Mouse (Mus musculus): ENCODE data around the gene Uchl3. TPM values are rescaled to one million over a fixed set of nuclear protein-coding genes. Genes with fewer than 3 reads are reported as not detected.

Gene Uchl3
- polyA plus RNA-seq, 1 experiment from 2014 or later, result 164 TPM

DNA sequence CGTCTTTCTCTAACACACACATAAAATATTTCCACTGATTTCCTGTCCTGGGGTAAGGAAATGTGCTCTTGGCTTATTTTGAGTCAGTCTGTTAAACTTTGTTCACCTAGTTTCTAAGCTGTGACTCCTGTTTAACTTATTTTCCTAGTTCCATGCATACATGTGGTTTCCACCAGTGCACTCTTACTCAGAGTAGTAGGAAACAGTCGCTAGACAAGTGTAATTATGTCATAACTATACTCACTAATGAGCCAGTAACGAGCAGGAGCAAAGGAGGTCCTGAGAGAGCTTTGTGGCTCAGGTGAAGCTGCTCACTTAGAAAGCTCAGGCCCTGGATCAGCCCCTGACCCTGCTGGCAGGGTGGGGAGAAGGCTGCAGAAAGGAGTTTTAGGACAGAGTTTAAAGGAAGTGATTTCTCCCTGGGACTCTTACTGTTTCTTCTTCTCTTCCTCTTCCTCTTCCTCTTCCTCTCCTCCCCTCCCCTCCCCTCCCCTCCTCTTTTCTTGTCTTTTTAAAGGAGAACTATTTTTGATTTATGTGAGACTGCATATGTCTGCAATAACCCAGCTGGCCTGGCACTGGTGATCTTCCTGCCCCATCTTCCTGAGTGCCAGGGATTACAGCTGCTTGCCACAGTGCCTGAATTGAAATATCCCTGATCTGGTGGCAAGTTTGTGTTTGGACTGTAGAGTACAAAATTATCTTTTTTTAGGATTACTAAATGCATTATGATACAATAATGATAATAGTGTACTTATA lies 8.1 kb downstream of the Uchl3 start:
- Histone ChIP-seq H3K9me3 (ENCODE audit: control insufficient read depth, low read length) (no peaks in the 10 kb centered on the region), H3K4me3 (ENCODE audit: low read length) (no peak overlapping the region), H3K36me3 (ENCODE audit: control insufficient read depth, insufficient read depth, low read length) (no peaks in the 10 kb centered on the region), H3K27ac (ENCODE audit: low read length) (no peak overlapping the region), H3K4me2 (ENCODE audit: low read depth, low read length) (no peak overlapping the region), H3K27me3 (replicated peaks; ENCODE audit: control insufficient read depth, insufficient read depth, low read length) (no peaks in the 10 kb centered on the region), H3K9ac (ENCODE audit: low read depth, low read length) (no peak overlapping the region), H3K4me1 (ENCODE audit: control insufficient read depth, insufficient read depth, low read length) (no peaks in the 10 kb centered on the region)
- WGBS, result 64% methylated on average over 3 of the region's 3 CpGs
- ATAC-seq, result no peak

DNA sequence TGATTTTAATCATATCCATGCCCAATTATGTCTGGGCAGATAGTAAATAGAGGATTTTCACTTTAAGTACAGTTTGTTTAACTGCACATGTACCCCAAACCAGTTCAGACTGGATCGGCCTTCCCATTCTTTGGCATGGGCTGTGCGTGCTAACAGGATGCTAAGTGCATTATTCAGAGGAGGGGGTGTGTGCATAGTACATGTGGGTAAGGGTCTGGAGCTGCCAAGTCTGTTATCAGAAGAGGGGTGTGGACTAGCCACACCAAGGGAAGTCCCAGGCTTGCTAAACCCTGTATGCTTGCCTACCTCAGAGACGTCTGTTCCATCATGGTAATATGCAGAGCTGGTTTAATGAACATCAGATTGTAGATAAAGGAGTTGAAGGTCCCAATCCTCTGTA lies 10.5 kb downstream of the Uchl3 start:
- Histone ChIP-seq H3K4me2 (ENCODE audit: low read depth, low read length) (no peak overlapping the region), H3K27me3 (replicated peaks; ENCODE audit: control insufficient read depth, insufficient read depth, low read length) (no peaks in the 10 kb centered on the region), H3K9ac (ENCODE audit: low read depth, low read length) (no peak overlapping the region), H3K9me3 (ENCODE audit: control insufficient read depth, low read length) (no peaks in the 10 kb centered on the region), H3K36me3 (ENCODE audit: control insufficient read depth, insufficient read depth, low read length) (0 out of 2 replicates have a peak, but pooled peaks cover 3% of the 10 kb centered on the region), H3K4me1 (ENCODE audit: control insufficient read depth, insufficient read depth, low read length) (no peaks in the 10 kb centered on the region), H3K27ac (ENCODE audit: low read length) (no peak overlapping the region), H3K4me3 (ENCODE audit: low read length) (no peak overlapping the region)
- ATAC-seq, result no peak
- WGBS, result 86% methylated on average over 3 of the region's 3 CpGs

DNA sequence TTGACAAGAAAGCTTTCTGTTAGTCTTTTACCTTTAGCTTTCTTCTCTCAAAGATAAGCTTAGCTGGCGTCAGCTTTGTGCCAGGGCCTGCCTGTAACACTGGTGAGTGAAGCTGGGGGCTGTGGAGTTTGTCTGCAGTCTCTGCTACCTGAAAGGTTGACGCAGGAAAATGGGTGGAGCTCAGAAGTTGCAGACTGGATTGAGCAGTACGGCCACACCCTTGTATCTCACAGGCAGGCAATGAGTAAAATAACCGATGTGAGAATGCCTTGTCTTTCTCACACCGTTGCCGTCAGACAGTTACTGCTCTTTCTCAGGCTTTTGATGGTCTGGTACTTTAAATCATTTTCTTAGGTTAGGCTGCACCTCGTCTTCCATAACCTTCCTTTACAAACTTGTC lies 12.3 kb downstream of the Uchl3 start:
- Histone ChIP-seq H3K27me3 (replicated peaks; ENCODE audit: control insufficient read depth, insufficient read depth, low read length) (no peaks in the 10 kb centered on the region), H3K4me1 (ENCODE audit: control insufficient read depth, insufficient read depth, low read length) (no peaks in the 10 kb centered on the region), H3K9ac (ENCODE audit: low read depth, low read length) (no peak overlapping the region), H3K4me2 (ENCODE audit: low read depth, low read length) (no peak overlapping the region), H3K27ac (ENCODE audit: low read length) (no peak overlapping the region), H3K36me3 (ENCODE audit: control insufficient read depth, insufficient read depth, low read length) (0 out of 2 replicates have a peak, but pooled peaks cover 3% of the 10 kb centered on the region), H3K4me3 (ENCODE audit: low read length) (no peak overlapping the region), H3K9me3 (ENCODE audit: control insufficient read depth, low read length) (no peaks in the 10 kb centered on the region)
- 82% methylated on average over 7 of the region's 7 CpGs for WGBS
- no peak for ATAC-seq

DNA sequence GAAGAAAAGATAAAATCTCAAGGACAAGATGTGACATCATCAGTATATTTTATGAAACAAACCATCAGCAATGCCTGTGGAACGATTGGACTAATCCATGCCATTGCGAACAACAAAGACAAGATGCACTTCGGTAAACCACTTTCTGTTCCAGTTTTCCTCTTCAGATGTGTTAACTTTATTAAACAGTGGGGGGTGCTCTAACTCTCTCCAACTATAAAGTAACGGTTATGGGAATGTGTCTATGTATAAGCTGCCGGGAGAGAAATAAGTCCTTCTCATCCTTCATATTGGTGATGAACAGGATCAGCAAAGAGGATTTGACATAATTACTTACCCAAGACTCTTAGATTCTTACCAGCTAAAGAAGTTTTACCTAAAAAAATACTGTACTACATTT lies 12.8 kb downstream of the Uchl3 start:
- Histone ChIP-seq H3K4me2 (ENCODE audit: low read depth, low read length) (no peak overlapping the region), H3K4me1 (ENCODE audit: control insufficient read depth, insufficient read depth, low read length) (no peaks in the 10 kb centered on the region), H3K9me3 (ENCODE audit: control insufficient read depth, low read length) (no peaks in the 10 kb centered on the region), H3K9ac (ENCODE audit: low read depth, low read length) (no peak overlapping the region), H3K27ac (ENCODE audit: low read length) (no peak overlapping the region), H3K4me3 (ENCODE audit: low read length) (no peak overlapping the region), H3K36me3 (ENCODE audit: control insufficient read depth, insufficient read depth, low read length) (0 out of 2 replicates have a peak, but pooled peaks cover 3% of the 10 kb centered on the region), H3K27me3 (replicated peaks; ENCODE audit: control insufficient read depth, insufficient read depth, low read length) (no peaks in the 10 kb centered on the region)
- ATAC-seq, result no peak
- 86% methylated on average over 5 of the region's 5 CpGs for WGBS

DNA sequence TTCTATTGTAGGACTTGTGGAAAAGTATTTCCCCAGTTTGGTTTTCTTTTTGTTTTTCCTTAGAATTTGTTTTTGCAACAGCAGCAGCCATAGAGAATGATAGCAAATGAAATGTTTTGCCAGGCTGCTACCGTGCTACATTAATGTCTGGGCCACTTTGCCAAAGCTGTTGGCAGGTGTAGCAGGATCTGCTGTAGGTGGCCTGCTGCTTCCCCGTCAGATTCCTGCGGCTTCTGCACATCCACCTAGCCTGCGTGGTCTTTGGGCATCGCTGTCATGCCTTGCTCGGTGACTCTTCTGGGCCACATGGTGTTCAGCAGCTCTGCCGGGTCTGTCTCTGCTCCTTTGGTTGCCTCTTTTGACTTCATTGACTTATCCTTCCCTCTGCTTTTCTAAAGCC lies 14.9 kb downstream of the Uchl3 start:
- 96% methylated on average over 7 of the region's 7 CpGs for WGBS
- Histone ChIP-seq H3K4me1 (ENCODE audit: control insufficient read depth, insufficient read depth, low read length) (no peaks in the 10 kb centered on the region), H3K4me2 (ENCODE audit: low read depth, low read length) (no peak overlapping the region), H3K9me3 (ENCODE audit: control insufficient read depth, low read length) (no peaks in the 10 kb centered on the region), H3K4me3 (ENCODE audit: low read length) (no peak overlapping the region), H3K9ac (ENCODE audit: low read depth, low read length) (no peak overlapping the region), H3K27me3 (replicated peaks; ENCODE audit: control insufficient read depth, insufficient read depth, low read length) (no peaks in the 10 kb centered on the region), H3K27ac (ENCODE audit: low read length) (no peak overlapping the region), H3K36me3 (ENCODE audit: control insufficient read depth, insufficient read depth, low read length) (0 out of 2 replicates have a peak, but pooled peaks cover 3% of the 10 kb centered on the region)
- no peak for ATAC-seq

DNA sequence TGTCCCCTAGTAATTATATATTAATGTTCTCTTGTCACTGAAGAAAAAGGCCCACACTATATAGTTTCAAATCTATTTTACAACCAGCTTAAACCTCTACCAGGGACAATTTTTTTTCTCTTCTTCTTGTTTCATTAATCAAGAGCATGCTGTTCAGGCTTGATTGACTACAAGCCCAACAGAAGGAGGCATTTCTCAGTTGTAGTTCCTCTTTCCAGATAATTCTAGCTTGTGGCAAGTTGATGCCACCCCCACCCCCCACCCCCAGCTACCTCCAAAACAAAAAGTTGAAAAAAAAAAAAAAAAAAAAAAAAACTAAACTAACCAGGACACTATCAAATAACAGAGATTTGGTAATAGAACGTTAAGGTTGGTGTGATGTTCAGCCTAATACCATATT lies 18.5 kb downstream of the Uchl3 start:
- no peak for ATAC-seq
- Histone ChIP-seq H3K4me2 (ENCODE audit: low read depth, low read length) (no peak overlapping the region), H3K4me3 (ENCODE audit: low read length) (no peak overlapping the region), H3K9me3 (ENCODE audit: control insufficient read depth, low read length) (no peaks in the 10 kb centered on the region), H3K27me3 (replicated peaks; ENCODE audit: control insufficient read depth, insufficient read depth, low read length) (no peaks in the 10 kb centered on the region), H3K27ac (ENCODE audit: low read length) (no peak overlapping the region), H3K36me3 (ENCODE audit: control insufficient read depth, insufficient read depth, low read length) (0 out of 2 replicates have a peak, but pooled peaks cover 3% of the 10 kb centered on the region), H3K9ac (ENCODE audit: low read depth, low read length) (no peak overlapping the region), H3K4me1 (ENCODE audit: control insufficient read depth, insufficient read depth, low read length) (no peaks in the 10 kb centered on the region)
- WGBS, result 92% methylated on average over 1 of the region's 1 CpGs

DNA sequence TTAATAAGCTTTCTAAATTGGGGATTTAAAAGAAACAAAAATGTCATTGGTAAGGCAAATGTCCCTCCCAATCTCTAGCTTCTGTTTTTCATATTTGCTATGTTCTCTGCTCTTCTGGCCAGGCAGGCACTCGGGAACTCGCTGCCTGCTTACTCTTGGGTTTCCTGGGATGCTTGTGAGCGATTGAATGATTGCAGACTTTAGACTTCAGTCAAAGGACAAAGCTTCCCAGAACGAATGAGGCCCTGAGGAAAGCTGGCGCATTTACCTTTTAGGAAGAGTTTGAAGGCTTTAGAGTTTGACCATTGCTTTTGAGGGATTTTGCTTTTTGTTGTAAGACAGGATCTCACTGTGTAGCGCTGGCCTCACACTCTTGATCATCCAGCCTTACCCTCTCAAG lies 33.9 kb downstream of the Uchl3 start:
- H3K36me3 ChIP-seq (ENCODE audit: control insufficient read depth, insufficient read depth, low read length), result no peaks in the 10 kb centered on the region
- no peak overlapping the region for H3K4me3 ChIP-seq (ENCODE audit: low read length)
- no peaks in the 10 kb centered on the region for H3K9me3 ChIP-seq (ENCODE audit: control insufficient read depth, low read length)
- WGBS, result 87% methylated on average over 6 of the region's 6 CpGs
- no peak for ATAC-seq
- no peaks in the 10 kb centered on the region for H3K27me3 ChIP-seq (replicated peaks; ENCODE audit: control insufficient read depth, insufficient read depth, low read length)
- H3K27ac ChIP-seq (ENCODE audit: low read length), result no peak overlapping the region
- H3K4me1 ChIP-seq (ENCODE audit: control insufficient read depth, insufficient read depth, low read length), result no peaks in the 10 kb centered on the region
- H3K4me2 ChIP-seq (ENCODE audit: low read depth, low read length), result no peak overlapping the region
- no peak overlapping the region for H3K9ac ChIP-seq (ENCODE audit: low read depth, low read length)

DNA sequence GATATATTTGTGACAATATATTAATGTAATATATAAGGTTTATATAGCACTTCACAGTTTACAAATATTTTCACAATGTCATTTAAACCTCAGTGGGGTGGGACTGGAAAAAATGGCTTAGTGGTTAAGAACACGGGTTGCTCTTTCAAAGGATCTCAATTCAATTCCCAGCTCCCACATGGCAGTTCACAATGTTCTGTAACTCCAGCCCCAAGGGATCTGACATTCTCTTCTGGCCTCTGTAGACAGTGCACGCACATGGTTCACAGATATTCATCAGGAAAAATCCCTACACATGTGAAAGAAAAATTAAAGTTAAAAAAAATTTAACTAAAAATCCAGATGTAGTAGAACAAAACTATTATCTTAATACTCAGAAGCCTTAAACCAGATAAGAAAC lies 34.6 kb downstream of the Uchl3 start:
- WGBS, result 88% methylated on average over 2 of the region's 2 CpGs
- Histone ChIP-seq H3K27ac (ENCODE audit: low read length) (no peak overlapping the region), H3K4me2 (ENCODE audit: low read depth, low read length) (no peak overlapping the region), H3K36me3 (ENCODE audit: control insufficient read depth, insufficient read depth, low read length) (peaks cover 2% of the 10 kb centered on the region; the same call in 1 of the 2 replicates), H3K9me3 (ENCODE audit: control insufficient read depth, low read length) (no peaks in the 10 kb centered on the region), H3K27me3 (replicated peaks; ENCODE audit: control insufficient read depth, insufficient read depth, low read length) (no peaks in the 10 kb centered on the region), H3K4me1 (ENCODE audit: control insufficient read depth, insufficient read depth, low read length) (no peaks in the 10 kb centered on the region), H3K9ac (ENCODE audit: low read depth, low read length) (no peak overlapping the region), H3K4me3 (ENCODE audit: low read length) (no peak overlapping the region)
- no peak for ATAC-seq

DNA sequence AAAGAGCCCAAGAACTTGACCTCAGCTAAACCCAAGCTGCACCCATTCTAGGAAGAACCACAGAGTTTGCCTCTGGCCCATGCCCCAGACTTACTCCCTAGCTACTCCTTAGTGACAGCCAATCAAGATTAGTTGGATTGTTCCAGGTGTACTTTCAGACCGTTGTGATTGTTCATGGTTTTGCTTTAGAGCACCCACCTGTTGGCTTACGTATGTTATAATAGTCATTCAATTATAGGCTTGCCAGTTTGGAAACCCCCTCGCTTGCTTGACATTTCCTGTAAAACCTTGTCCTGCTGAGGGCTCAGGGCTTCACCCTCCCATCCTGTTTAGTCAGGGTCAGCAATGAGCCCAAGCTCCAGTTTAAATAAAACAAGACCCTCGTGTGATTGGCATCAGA lies 50.7 kb downstream of the Uchl3 start:
- Histone ChIP-seq H3K27me3 (replicated peaks; ENCODE audit: control insufficient read depth, insufficient read depth, low read length) (no peaks in the 10 kb centered on the region), H3K27ac (ENCODE audit: low read length) (no peak overlapping the region), H3K9ac (ENCODE audit: low read depth, low read length) (no peak overlapping the region), H3K9me3 (ENCODE audit: control insufficient read depth, low read length) (no peaks in the 10 kb centered on the region), H3K4me2 (ENCODE audit: low read depth, low read length) (no peak overlapping the region), H3K4me1 (ENCODE audit: control insufficient read depth, insufficient read depth, low read length) (no peaks in the 10 kb centered on the region), H3K4me3 (ENCODE audit: low read length) (no peak overlapping the region), H3K36me3 (ENCODE audit: control insufficient read depth, insufficient read depth, low read length) (no peaks in the 10 kb centered on the region)
- WGBS, result 82% methylated on average over 4 of the region's 4 CpGs
- no peak for ATAC-seq

DNA sequence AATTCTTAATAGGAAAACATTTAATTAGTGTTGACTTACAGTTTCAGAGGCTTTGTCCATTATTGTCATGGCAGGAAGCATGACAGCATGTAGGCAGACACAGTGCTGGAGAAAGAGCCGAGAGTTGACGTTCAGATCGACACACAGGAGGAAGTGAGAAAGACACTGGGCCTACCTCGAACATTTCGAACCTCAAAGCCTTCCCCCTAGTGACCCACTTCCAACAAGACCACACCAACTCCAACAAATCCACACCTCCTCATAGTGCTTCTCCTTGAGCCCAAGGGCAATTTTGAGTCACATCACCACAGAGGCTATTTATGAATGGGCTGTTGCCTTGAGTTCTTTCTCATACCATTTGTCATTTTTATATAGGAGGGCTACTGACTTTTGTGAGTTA lies 53.3 kb downstream of the Uchl3 start:
- Histone ChIP-seq H3K9ac (ENCODE audit: low read depth, low read length) (no peak overlapping the region), H3K36me3 (ENCODE audit: control insufficient read depth, insufficient read depth, low read length) (no peaks in the 10 kb centered on the region), H3K4me3 (ENCODE audit: low read length) (no peak overlapping the region), H3K27me3 (replicated peaks; ENCODE audit: control insufficient read depth, insufficient read depth, low read length) (no peaks in the 10 kb centered on the region), H3K27ac (ENCODE audit: low read length) (no peak overlapping the region), H3K4me2 (ENCODE audit: low read depth, low read length) (no peak overlapping the region), H3K4me1 (ENCODE audit: control insufficient read depth, insufficient read depth, low read length) (no peaks in the 10 kb centered on the region), H3K9me3 (ENCODE audit: control insufficient read depth, low read length) (no peaks in the 10 kb centered on the region)
- no peak for ATAC-seq
- 85% methylated on average over 5 of the region's 5 CpGs for WGBS
